Mouse (Mus musculus) kidney, adult 2 months (tissue): Measurements from ENCODE around the gene Gng12.

Experiments used
- CTCF ChIP-seq: fragments of 200-500 bp; conservative IDR thresholded peaks from 2 replicates; pipeline ENCODE4 v1.5.1; 2011; ENCODE audit warnings: low read depth, mild to moderate bottlenecking, control low read depth, low read length, moderate library complexity, mixed read lengths; ENCODE audit not compliant: insufficient read depth, insufficient read length
- POLR2A ChIP-seq: fragments of 200-500 bp; IDR thresholded peaks from one replicate; pipeline ENCODE4 v1.6.1; 2011; ENCODE audit warnings: low read depth, low read length, control low read depth

DNA sequence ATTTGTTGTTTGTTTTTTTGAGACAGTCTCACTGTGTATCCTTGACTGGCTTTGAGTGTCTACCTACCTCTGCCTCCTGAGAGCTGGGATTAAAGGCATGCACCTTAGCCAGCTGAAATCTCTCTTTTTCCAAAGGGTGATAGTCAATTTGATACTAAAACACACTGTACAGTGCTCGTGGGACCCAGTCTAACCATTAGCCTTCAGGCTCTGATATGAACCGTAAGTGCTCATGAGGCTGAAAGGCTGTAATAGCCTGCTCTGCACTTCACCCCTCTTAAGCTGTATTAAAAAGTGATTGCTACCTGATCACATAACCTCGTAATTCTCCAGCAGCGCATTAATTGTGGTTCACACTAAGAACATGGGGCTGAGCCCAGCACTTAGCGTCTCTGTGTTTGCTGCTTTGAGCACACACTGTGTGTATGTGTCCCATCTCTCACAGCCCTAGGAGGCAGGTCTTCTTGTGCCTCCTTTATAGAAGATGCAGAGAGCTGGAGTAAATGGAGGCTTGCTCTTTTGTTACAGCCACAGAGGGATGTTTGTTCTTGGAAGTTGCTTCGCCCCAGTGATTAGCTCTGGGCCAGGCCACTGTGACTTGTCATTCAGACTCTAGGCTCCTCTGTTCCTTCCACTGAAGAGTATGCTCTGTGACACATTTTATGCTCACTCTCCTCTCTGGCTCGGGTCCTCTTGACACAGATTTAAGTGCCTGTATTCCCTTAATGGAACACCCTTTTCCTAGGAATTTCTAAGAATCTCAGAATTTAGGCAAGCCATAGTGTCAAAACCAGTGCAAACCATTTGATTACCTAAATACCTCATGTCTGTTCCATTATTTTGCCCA lies 114.4 kb downstream of the Gng12 start:
- TF ChIP-seq CTCF, result no peak
- no peak for TF ChIP-seq POLR2A
